Mouse (Mus musculus) induced T-regulatory cell, adult 2 months (primary cell): ENCODE measurements around the gene H2-Eb2.
A peak's percentile ranks its signal among the peaks of the same experiment; 100 is the strongest.
"Not testable (repeated sequence)": the region's sequence is repeated elsewhere in the genome, so short reads cannot be mapped to it uniquely, and the experiment has no call there.

Experiments used
- DNase-seq: peaks from one replicate; pipeline ENCODE4 v3.0.0-alpha.2; 2012; ENCODE audit warnings: low read depth

The H2-Eb2 gene

DNA sequence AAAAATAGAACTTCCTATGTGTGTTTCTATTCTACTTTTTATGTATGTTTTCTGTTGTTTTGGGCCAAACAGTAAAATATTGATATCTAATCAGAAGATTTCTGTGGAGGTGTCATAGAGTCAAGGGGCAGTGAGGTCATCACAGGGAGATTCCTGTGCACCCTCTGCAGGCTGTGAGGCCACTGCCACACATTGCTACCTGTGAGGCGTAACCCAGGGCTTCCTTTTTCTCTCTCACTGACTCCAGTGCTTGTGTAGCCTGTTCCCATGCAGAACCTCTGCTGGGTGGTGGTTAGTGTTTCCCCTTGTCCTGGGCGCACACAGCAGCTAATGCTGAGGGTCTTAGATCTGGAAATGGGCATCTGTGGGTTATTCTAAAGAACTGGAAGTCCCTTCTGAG, 19.1 kb upstream of the H2-Eb2 start:
- no peak for DNase-seq

DNA sequence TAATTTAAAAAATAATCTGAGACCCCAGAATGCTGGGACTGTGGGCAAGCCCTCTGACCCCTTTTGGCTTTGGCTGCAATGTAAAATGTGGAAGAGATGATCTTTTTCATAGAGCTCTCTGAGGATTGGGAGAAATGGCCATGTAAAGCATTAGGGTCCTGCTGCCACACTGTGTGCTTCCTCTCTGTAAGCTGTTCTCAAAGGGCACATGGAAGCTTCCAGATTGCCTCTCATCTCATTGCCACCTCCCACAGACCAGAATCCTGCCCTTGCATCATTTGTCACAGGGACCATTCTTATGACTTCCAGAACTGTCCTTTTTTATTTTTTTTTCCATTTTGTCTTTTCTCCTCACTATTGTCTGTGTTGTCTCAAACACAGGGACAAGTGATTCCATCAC, 18.2 kb upstream of the H2-Eb2 start:
- DNase-seq = no peak

DNA sequence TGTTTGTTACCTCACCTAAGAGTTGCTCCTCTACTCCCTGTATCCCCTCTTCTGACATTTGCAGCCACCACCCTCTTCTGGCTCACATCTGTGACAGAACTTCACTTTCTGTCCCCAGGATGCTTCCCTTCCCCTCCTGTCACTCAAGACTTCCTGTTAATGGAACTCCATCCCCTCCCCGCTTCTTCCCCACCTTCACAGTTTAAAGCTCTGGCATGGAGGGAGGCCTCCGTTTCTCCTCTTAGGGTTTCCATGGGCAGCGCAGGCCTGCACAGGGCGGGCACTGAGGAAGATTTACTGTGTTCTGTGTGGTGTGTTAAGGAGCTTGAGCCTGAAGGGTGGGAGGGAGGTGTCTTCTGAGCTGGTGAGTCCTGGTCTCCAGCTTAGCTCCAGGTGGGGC, 17.3 kb upstream of the H2-Eb2 start:
- DNase-seq = no peak

DNA sequence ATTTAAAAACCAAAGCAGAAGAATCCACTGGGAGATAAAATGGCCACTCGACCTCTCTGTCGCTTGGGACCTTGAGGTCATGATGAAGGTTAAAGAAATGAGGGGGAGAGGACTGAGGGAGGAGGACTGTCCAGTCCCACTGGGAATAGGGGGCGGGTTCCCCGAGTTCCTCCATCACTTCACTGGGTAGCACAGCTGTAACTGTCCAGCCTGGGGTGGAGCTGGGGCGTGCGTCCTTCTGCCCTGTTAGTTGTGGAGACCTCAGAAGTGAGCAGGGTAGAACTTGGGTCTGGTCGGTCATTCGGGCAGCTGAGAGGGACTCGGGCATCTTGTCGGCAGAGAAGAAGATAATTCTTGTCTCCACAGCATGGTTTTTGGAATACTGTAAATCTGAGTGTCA, 16.2 kb upstream of the H2-Eb2 start:
- no peak for DNase-seq

DNA sequence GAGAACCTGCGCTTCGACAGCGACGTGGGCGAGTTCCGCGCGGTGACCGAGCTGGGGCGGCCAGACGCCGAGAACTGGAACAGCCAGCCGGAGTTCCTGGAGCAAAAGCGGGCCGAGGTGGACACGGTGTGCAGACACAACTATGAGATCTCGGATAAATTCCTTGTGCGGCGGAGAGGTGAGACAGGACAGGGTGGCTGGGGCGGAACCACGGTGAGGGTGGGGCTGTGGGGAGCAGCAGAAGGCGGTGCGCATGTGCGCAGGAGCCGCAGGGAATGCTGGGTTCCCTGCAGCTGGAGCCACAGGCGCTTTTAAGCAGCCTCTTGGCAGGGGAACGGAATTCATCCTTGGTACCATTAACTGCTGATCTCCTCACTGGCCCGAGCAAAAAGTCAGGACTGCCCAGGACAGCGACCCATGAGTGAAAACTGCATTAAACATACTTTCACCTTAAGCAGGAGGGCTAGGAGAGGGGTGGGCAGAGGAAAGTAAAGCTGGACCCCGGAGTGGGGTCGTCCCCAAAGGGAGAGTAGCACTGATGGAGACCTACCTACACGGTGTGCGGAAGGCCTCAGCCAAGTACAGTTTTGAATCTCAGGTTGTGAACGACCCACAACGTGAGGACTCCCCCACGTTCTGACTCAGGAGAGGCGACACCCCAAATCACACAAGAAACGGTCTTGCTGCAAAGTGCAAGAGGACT, 15.6 kb upstream of the H2-Eb2 start:
- peak; percentile 61 for DNase-seq

DNA sequence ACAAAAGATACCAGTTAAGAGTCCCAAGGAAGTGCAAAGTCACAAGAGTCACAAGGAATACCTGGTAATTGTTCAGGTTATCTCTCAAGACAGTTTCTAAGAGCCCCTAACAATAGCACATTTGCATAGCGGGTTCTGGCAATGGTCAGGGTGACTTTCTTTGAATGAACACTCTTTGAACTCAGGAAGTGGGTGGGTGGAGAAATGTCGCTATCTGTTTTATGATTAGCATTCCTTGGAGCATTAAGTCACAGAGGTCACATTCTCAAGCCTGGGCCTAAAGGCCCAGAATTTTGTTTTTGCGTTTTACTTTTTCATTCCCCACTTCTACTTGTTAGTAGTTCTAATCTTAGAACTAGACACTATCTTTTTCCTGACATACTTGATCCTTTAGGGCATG, 14.9 kb upstream of the H2-Eb2 start:
- not testable (repeated sequence) for DNase-seq

DNA sequence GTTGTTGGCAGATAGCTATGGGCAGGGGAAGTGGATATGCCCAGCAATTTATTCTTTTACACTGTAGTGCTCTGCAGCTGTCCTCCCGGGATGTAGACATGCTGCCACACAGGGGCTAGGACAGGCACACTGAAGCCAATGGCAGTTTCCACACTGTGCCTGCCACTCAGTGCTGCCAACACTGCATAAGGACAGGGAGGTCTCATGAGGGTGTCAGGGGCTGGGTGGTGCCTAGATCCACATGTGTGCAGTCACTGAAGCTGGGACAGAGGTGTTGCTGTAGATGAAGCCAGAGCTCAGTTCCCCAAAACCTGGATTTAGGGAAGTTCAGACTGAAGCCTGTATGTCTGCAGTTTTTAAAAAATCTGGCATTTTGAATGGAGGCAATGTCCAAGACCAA, 13.3 kb upstream of the H2-Eb2 start:
- DNase-seq = no peak

DNA sequence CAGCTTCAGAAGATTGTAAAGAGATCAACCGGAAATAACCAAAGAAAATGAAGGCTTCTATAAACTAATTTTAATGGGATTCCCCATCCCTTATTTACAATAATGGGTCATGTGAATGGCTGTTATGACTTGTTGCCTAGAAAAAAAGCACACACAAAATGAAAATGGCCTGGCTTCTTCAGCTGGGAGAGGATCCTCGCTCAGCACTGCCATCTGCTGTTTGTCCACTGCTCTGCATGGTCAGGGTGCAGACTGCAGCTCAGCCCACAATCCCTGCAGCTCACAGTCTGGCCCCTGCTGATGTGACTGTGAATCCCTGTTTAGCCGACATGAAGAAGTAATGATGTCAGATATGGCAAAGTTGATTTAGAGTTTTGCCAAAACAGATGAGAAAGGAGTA, 12.1 kb upstream of the H2-Eb2 start:
- DNase-seq = peak; percentile 85

DNA sequence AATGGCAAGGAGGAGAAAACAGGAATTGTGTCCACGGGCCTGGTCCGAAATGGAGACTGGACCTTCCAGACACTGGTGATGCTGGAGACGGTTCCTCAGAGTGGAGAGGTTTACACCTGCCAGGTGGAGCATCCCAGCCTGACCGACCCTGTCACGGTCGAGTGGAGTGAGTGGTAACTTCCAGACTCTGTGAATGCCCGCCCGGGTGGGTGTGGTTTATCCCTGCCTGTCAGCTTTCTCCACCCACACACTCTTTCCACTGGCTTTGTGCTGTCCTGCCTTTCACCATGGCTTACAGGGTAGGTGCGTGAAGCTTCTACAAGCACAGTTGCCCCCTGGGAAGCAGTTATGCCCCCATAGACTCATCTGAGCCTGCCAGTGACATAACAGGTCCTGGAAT, 11.2 kb upstream of the H2-Eb2 start:
- DNase-seq = no peak

DNA sequence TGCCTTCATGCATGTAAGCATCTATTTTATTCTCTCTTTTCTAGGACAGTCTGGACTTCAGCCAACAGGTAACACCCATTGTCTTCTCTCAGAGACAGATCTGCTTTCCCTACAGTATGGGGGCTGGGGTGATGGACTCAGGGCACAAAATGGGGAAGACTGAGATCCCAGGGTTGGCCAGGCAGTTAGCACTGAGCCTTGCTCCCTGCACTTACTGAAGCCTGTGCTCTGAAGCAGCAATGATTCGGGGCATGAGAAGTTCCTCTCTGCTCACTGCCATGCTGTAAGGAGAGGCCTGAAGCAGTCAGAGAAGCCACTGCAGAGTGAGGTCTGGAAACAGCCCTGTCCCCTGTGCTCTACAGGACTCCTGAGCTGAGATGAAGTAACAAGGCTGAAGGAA, 10.0 kb upstream of the H2-Eb2 start:
- DNase-seq = no peak

DNA sequence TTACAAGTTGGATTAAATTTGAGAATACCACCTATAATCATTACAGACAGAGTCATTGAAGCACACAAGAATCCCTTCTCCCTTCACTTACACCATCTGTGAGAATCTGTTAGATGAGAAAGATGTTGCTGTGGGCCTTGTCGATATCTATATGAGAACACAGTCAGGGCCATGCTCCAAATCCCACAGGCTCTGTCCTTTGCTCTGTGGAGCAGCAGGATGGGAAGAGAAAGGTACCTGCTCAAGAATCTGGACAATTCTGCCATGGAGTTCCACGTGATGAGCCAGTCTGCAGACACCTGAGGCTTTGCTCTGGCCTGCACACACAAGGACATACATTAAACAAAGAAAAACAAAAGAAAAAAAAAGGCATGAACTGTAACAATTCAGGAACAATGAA, 8.8 kb upstream of the H2-Eb2 start:
- no peak for DNase-seq

DNA sequence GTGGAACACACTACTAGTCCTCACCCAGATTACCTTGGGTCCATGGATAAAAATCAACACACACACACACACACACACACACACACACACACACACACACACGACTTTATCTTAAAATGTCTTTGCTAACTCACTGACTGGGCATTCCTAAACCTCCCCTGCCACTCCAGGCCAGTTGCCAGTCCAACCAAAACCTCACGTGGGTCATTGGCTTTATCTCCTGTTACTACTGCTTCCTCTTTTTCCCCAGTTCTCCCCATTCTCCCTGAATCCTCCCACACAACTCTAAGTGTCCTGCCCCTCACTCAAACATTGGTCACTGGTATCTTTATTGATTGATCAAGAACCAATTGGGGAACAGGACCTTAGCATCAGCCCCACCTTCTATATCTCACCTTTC, 8.2 kb upstream of the H2-Eb2 start:
- DNase-seq = no peak

DNA sequence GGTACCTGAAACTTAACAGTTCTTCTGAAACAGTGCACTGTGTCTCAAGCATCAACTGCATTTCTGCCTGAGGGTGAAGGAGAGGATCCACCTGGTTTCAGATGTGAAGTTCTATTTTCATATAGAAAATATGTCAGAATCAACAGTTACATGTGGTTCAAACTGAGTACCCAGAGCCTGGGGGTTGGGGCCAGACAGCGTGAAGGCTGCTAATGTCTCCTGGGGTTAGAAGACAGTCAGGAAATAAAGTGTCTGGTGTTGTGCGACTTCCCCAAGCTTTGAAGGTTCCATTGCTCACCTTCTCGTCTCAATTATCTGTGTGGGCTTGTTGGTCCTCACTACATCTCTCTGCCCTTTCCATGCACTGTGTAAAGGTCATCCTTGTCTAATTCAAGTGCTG, 908 bp downstream of the H2-Eb2 start:
- no peak for DNase-seq

DNA sequence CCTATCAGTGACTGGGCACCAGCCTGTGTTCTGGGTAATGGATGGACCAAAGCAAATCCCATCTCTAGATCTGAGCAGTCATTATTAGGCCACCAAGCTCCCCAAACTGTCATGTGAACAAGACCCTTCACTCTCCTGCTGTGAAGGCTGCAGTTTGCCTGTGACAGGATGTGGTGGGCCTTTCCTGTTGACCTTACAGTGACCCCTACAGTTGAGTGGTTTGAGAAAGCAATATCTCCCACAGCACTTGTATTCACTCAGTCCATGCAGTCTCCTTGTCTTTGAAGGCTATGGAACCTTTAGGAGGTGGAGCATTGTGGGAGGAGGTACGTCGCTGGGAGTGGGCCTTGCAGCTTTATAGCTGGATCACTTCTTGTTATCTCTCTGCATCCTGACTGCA, 4.3 kb downstream of the H2-Eb2 start:
- peak; percentile 64 for DNase-seq

DNA sequence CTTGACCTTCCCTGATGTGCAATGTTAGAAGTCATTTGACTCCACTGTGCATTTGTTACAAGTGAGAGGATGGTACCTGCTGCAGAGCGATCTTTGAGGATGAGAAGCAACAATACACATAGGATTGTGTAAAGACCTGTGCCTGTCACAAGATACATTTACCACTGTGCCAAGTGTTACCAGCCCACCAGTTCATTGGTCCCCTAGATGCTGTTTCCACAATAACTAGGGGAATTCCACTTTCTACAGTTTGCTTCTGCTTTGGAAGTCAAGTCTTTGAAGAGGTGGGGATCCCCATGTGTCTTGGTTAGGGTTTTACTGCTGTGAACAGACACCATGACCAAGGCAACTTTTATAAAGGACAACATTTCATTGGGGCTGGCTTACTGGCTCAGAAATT, 5.7 kb downstream of the H2-Eb2 start:
- DNase-seq = no peak

DNA sequence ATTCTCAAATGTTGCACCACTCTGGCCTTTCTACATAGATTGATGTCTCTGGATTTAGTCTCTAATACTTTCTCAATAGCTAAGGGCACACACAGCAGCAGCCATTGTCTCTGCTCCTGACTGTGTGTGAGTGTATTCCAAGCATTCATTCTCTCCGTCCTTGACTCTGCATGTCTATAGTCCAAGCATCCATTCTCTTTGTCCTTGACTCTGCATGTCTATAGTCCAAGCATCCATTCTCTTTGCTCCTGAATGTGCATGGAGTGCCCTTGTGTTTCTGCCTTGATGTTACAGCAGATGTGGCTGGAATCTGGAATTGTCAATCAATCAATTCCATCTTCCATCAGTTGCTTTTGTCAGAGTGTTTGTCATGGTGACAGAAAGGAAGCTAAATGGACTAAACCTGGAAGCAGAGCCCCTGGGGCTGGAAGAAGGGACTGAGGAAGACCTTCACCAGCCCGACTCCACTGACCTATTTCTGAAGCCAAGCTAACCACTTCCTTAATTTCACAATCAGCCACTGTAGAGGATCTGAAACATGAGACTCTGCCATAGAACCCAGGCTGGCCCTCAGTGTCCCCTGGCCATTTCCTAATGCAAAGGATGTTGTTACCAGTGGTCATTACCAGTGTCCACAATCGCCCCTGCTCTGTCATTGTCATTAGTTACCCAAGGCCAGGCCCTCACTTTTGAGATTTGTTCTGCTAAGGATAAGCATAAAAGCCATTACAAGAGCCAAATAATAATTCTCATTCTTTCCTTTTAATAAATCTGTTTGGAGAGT, 15.3 kb downstream of the H2-Eb2 start:
- no peak for DNase-seq

DNA sequence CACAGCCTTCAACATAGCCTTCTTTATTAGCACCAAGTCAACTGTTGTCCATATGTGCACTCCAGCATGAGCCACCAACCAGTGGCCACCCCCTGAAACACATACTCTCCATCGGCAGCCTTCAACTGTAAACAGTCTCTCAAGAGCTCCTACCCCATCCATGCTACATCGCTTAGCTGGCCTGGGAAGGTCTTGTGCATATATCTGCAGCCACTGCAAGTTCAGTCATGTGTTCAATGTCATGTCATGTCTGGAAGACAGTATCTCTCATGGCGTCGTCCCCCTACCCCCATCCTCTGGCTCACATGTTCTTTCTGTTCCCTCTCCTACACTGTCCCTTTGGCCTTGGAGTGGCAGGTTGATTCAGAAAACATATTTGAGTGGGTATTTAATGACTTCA, 19.4 kb downstream of the H2-Eb2 start:
- DNase-seq = no peak

DNA sequence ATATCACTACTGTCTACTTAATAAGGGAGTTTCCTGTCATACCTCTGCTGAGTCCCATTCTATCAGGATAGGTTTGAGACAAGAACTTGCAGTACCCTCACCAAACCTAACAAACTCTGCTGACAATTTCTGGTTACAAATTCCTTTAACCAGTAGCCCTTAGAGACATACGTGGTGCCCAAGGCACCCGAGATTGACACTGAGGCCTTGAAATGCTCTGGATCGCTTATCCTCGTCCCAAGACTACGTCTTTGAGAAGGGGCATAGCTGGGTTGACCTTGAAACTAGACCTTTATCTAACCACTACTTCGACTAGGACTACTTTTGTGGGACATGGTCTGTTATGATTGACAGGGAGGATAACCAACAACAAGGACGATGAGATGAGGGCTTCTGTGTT, 20.0 kb downstream of the H2-Eb2 start:
- no peak for DNase-seq

DNA sequence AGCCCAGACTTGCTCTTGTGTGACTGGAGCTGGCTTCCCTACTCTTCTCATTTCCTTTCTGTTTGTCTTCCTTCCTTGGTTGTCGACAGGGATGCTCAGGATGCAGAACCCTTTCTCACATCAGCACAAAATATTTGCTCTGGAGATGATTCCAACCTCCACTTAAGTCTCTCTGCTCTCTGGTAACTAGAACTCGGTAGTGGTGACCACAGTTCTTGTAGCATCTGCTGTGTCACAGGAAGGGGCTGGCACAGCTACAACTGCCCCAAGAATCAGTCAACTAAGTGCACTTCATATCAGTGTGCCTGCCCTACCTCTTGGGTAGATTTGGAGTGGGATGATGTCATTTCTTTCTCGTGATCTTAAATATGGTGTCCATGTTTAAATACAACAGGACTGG, 20.6 kb downstream of the H2-Eb2 start:
- no peak for DNase-seq

DNA sequence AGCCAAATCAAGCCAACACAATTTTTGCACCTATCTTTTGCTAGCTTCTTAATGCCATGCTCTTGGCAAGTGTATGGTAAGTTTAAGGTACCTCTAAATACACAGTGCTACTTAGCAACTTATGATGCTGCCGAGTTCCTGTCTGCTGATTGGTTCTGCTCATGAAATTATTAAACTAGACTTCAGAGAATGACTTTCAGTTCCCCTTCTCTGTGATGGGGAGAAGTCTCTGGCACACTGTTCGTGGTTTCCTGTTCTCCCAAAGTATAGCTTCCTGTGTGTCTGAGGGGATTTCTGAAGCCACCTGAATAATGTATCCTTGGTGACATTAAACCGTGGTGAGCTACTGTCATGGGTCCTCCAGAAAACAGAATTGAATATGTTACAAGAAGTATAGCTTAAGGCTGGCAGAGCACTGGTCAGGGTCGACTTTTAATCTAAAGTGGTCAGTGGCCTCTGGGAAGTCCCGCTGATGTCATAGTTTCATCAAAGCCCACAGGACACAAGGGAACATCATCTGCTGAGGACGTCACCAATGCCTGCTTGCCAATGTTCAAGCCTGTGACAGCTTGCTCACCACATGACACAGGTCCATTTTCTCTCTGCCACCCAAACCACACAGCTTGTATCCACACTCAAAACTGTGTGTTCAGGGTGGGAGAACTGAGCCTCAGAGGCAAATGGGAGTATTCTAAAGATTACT, 22.3 kb downstream of the H2-Eb2 start:
- DNase-seq = peak; percentile 91

DNA sequence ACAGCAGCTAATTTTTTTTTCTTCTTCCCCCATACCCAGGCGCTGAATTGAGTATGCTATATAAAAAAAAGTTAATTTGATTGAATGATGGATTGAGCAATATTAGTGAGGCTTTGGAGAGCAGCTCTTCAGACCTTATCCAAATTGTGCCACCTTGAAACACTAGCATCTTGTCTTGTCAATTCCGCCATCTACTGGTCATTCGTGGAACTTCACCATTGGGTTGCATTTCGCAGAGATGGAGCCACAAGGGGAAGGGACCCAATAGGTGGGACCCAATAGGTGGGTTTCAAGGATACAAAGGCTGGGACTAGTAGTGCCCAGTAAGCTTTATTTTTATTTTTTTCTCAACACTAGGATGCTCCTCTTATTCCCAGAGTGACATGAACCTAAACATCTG, 24.0 kb downstream of the H2-Eb2 start:
- DNase-seq = peak; percentile 94

DNA sequence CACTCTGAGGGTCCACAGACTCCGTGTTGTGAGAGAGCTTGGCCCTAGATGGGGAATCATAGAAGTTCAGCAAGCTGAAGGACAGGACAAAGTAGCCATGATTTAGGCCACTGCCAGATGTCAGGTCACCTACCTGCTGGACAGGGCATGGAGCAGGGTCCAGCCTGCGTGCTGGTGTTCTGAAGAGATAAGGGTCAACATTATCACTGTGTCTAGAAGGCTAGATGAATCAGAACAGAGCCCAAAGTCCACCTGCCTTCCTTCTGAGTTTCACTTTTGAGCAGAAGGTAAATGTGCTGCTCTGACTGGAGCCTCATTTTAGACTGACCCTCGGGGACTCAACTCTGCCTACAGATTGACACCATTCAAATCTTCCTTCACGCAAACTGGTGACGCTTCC, 29.1 kb downstream of the H2-Eb2 start, which contains the start of gene Btnl2:
TSS of gene Btnl2 (plus strand) at position 284 of the 400 bp plus-strand sequence.
- no peak for DNase-seq

DNA sequence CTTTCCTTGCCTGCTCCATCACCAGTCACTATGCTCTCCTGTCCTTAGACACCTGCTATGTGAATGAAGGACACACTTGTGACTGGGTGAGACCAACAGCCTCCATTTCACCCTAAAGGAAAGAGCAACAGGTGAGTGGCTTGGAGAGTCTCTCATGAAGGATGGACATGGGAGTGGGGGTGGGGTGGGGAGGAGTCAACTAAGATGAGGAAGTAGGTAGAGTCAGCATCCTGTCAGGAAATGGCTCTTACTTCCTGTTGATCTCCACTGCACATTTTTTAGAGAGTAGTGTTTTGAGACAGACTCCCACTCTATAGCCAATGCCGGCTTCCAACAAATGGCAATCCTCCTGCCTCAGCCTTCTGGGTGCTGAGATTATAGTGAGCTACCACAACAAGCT, 29.5 kb downstream of the H2-Eb2 start:
- peak; percentile 70 for DNase-seq
